Mouse (Mus musculus) CH12.LX (cell line): ENCODE results near the gene Myo1g. TPM values are rescaled to one million over a fixed set of nuclear protein-coding genes. Genes with fewer than 3 reads are reported as not detected.

Experiments
- DNase-seq: peaks from one replicate; pipeline ENCODE4 v3.0.0-alpha.2; 2013; ENCODE audit errors: extremely low read depth
- H3K27ac ChIP-seq: 2 replicates; pipeline ENCODE4 v1.5.1; 2012; ENCODE audit warnings: low read depth, mild to moderate bottlenecking, control low read depth, moderate library complexity; ENCODE audit not compliant: insufficient read depth
- H3K27me3 ChIP-seq: replicated peaks from 2 replicates; pipeline ENCODE3; 2012; ENCODE audit warnings: inconsistent platforms
- H3K36me3 ChIP-seq, 2 experiments: replicated peaks in 1 of 2; 2 replicates each; pipeline versions ENCODE3 to v1.6.1; 2012; ENCODE audit warnings: inconsistent platforms in 1 of 2, low read length in 1 of 2, mild to moderate bottlenecking in 1 of 2, mixed read lengths in 1 of 2, moderate library complexity in 1 of 2; ENCODE audit not compliant: control insufficient read depth in 1 of 2, insufficient read depth in 1 of 2
- H3K4me1 ChIP-seq, 2 experiments: 2 replicates each; pipeline ENCODE4 v1.6.1; 2012; ENCODE audit warnings: inconsistent platforms in 1 of 2, moderate library complexity in 1 of 2; ENCODE audit not compliant: insufficient read depth in 2 of 2, control insufficient read depth in 1 of 2
- H3K4me2 ChIP-seq: 2 replicates; pipeline ENCODE4 v1.6.1; 2012; ENCODE audit warnings: low read depth, mild to moderate bottlenecking, control low read depth; ENCODE audit not compliant: poor library complexity, insufficient read depth, severe bottlenecking
- H3K4me3 ChIP-seq, 3 experiments: fragments of 150-350 bp in 1 of 3; sonication (generic) in 1 of 3; replicated peaks in 1 of 3; 2 replicates each; pipeline versions ENCODE3 to v1.5.1; 2011 to 2012; ENCODE audit warnings: low read depth in 2 of 3, low read length in 2 of 3, mild to moderate bottlenecking in 2 of 3, moderate library complexity in 2 of 3, control low read depth in 1 of 3, improper control_type of control experiment in 1 of 3, inconsistent platforms in 1 of 3, mixed read lengths in 1 of 3; ENCODE audit not compliant: poor library complexity in 1 of 3
- H3K79me2 ChIP-seq: replicated peaks from 2 replicates; pipeline ENCODE4 v1.6.1; 2012; ENCODE audit warnings: mild to moderate bottlenecking, moderate library complexity; ENCODE audit not compliant: control insufficient read depth, poor library complexity, insufficient read depth, severe bottlenecking; ENCODE audit errors: extremely low read depth
- H3K9ac ChIP-seq: 2 replicates; pipeline ENCODE4 v1.6.1; 2012; ENCODE audit warnings: low read depth, mild to moderate bottlenecking, control low read depth, moderate library complexity; ENCODE audit not compliant: insufficient read depth
- H3K9me3 ChIP-seq: replicated peaks from 2 replicates; pipeline ENCODE3; 2012; ENCODE audit warnings: low read length, inconsistent platforms, mixed read lengths
- BHLHE40 ChIP-seq: IDR thresholded peaks from 2 replicates; pipeline ENCODE4 v1.6.1; 2011; ENCODE audit warnings: mild to moderate bottlenecking, low read depth, low read length, improper control_type of control experiment
- CHD1 ChIP-seq: IDR thresholded peaks from 2 replicates; pipeline ENCODE4 v1.6.1; 2012; ENCODE audit warnings: low read depth, low read length, improper control_type of control experiment, inconsistent platforms
- CHD2 ChIP-seq: IDR thresholded peaks from 2 replicates; pipeline ENCODE4 v1.6.1; 2011; ENCODE audit warnings: low read length, improper control_type of control experiment
- CTCF ChIP-seq, 2 experiments: IDR thresholded peaks in 1 of 2; conservative IDR thresholded peaks in 1 of 2; 2 replicates each; pipeline ENCODE4 v1.5.1; 2011 to 2012; ENCODE audit warnings: low read depth in 2 of 2, low read length in 2 of 2, improper control_type of control experiment in 1 of 2, inconsistent platforms in 1 of 2, mild to moderate bottlenecking in 1 of 2, moderate library complexity in 1 of 2
- ELF1 ChIP-seq: IDR thresholded peaks from 2 replicates; pipeline ENCODE4 v1.6.1; 2014; ENCODE audit warnings: low read depth, mild to moderate bottlenecking, inconsistent platforms, low read length, improper control_type of control experiment
- GABPA ChIP-seq: IDR thresholded peaks from 2 replicates; pipeline ENCODE4 v1.6.1; 2012; ENCODE audit warnings: low read depth, low read length, improper control_type of control experiment, inconsistent platforms; ENCODE audit not compliant: insufficient replicate concordance
- HCFC1 ChIP-seq: IDR thresholded peaks from 2 replicates; pipeline ENCODE4 v1.6.1; 2012; ENCODE audit warnings: low read depth, mild to moderate bottlenecking, inconsistent platforms, low read length, improper control_type of control experiment
- IRF4 ChIP-seq: IDR thresholded peaks from 2 replicates; pipeline ENCODE4 v1.6.1; 2014; ENCODE audit warnings: low read depth, mild to moderate bottlenecking, inconsistent platforms, low read length, improper control_type of control experiment
- JUN ChIP-seq: IDR thresholded peaks from 2 replicates; pipeline ENCODE4 v1.6.1; 2011; ENCODE audit warnings: low read depth, mild to moderate bottlenecking, low read length, improper control_type of control experiment, moderate library complexity; ENCODE audit not compliant: insufficient read depth
- JUND ChIP-seq: conservative IDR thresholded peaks from 2 replicates; pipeline ENCODE4 v1.6.1; 2011; ENCODE audit warnings: low read depth, low read length, improper control_type of control experiment
- KAT2A ChIP-seq: IDR thresholded peaks from 2 replicates; pipeline ENCODE4 v1.6.1; 2012; ENCODE audit warnings: low read length, improper control_type of control experiment, inconsistent platforms; ENCODE audit not compliant: insufficient replicate concordance
- MAX ChIP-seq: IDR thresholded peaks from 2 replicates; pipeline ENCODE4 v1.6.1; 2011; ENCODE audit warnings: low read length, improper control_type of control experiment
- MAZ ChIP-seq: IDR thresholded peaks from 2 replicates; pipeline ENCODE4 v1.6.1; 2012; ENCODE audit warnings: low read depth, mild to moderate bottlenecking, inconsistent platforms, low read length, improper control_type of control experiment, moderate library complexity
- MEF2A ChIP-seq: IDR thresholded peaks from 2 replicates; pipeline ENCODE4 v1.6.1; 2014; ENCODE audit warnings: low read depth, mild to moderate bottlenecking, inconsistent platforms, low read length, improper control_type of control experiment, borderline replicate concordance
- MXI1 ChIP-seq: IDR thresholded peaks from 2 replicates; pipeline ENCODE4 v1.6.1; 2011; ENCODE audit warnings: mild to moderate bottlenecking, low read depth, low read length, improper control_type of control experiment
- MYC ChIP-seq: IDR thresholded peaks from 2 replicates; pipeline ENCODE4 v1.6.1; 2011; ENCODE audit warnings: low read depth, mild to moderate bottlenecking, improper control_type of control experiment, low read length
- NELFE ChIP-seq: IDR thresholded peaks from 2 replicates; pipeline ENCODE4 v1.6.1; 2011; ENCODE audit warnings: low read depth, low read length, improper control_type of control experiment
- NRF1 ChIP-seq: IDR thresholded peaks from 2 replicates; pipeline ENCODE4 v1.6.1; 2014; ENCODE audit warnings: low read depth, mild to moderate bottlenecking, inconsistent platforms, low read length, improper control_type of control experiment, moderate library complexity
- POLR2A ChIP-seq: IDR thresholded peaks from 2 replicates; pipeline ENCODE4 v1.6.1; 2011; ENCODE audit warnings: low read depth, mild to moderate bottlenecking, improper control_type of control experiment, low read length
- POLR2AphosphoS2 ChIP-seq: IDR thresholded peaks from 2 replicates; pipeline ENCODE4 v1.6.1; 2011; ENCODE audit warnings: low read depth, low read length, improper control_type of control experiment
- RAD21 ChIP-seq: IDR thresholded peaks from 2 replicates; pipeline ENCODE4 v1.6.1; 2011; ENCODE audit warnings: low read depth, mild to moderate bottlenecking, low read length, improper control_type of control experiment, moderate library complexity
- RCOR1 ChIP-seq: conservative IDR thresholded peaks from 2 replicates; pipeline ENCODE4 v1.6.1; 2012; ENCODE audit warnings: low read depth, mild to moderate bottlenecking, inconsistent platforms, low read length, improper control_type of control experiment
- SIN3A ChIP-seq: IDR thresholded peaks from 2 replicates; pipeline ENCODE4 v1.6.1; 2012; ENCODE audit warnings: low read length, improper control_type of control experiment, inconsistent platforms
- SMC3 ChIP-seq: IDR thresholded peaks from 2 replicates; pipeline ENCODE4 v1.6.1; 2011; ENCODE audit warnings: low read depth, low read length, improper control_type of control experiment
- TBP ChIP-seq: conservative IDR thresholded peaks from 2 replicates; pipeline ENCODE4 v1.6.1; 2011; ENCODE audit warnings: low read depth, low read length, improper control_type of control experiment
- TCF12 ChIP-seq: IDR thresholded peaks from 2 replicates; pipeline ENCODE4 v1.6.1; 2014; ENCODE audit warnings: low read depth, mild to moderate bottlenecking, inconsistent platforms, low read length, improper control_type of control experiment
- UBTF ChIP-seq: IDR thresholded peaks from 2 replicates; pipeline ENCODE4 v1.6.1; 2012; ENCODE audit warnings: low read depth, mild to moderate bottlenecking, inconsistent platforms, low read length, improper control_type of control experiment, moderate library complexity
- USF1 ChIP-seq: IDR thresholded peaks from 2 replicates; pipeline ENCODE4 v1.6.1; 2014; ENCODE audit warnings: low read depth, mild to moderate bottlenecking, inconsistent platforms, low read length, improper control_type of control experiment
- USF2 ChIP-seq: conservative IDR thresholded peaks from 2 replicates; pipeline ENCODE4 v1.6.1; 2011; ENCODE audit warnings: low read depth, low read length, improper control_type of control experiment
- ZMIZ1 ChIP-seq: IDR thresholded peaks from 2 replicates; pipeline ENCODE4 v1.6.1; 2012; ENCODE audit warnings: low read depth, mild to moderate bottlenecking, inconsistent platforms, low read length, improper control_type of control experiment
- ZNF384 ChIP-seq: IDR thresholded peaks from 2 replicates; pipeline ENCODE4 v1.6.1; 2012; ENCODE audit warnings: low read depth, low read length, improper control_type of control experiment, inconsistent platforms
- dilution Hi-C: fragments of 300-500 bp; cut with MboI; formaldehyde crosslinking; loops from 2 replicates; pipeline ENCODE4 v1.14.3; 2020; ENCODE audit warnings: low sequenced_read_pairs; ENCODE audit not compliant: extremely low pct_unique_long_range_greater_than_20kb, extremely low pct_ligation_motif_present
- in situ Hi-C: fragments of 300-500 bp; cut with MboI; formaldehyde crosslinking; loops from 3 replicates; pipeline ENCODE4 v1.14.3; 2019; ENCODE audit warnings: low sequenced_read_pairs, low pct_ligation_motif_present, low pct_unique_long_range_greater_than_20kb, mixed read lengths
- polyA plus RNA-seq: library from polyadenylated mRNA; unstranded; fragments of >175 nt; gene quantifications from 2 replicates; pipeline ENCODE4 v1.2.1, GENCODE M21; 2012; ENCODE audit warnings: low read depth; ENCODE audit not compliant: insufficient read length
- total RNA-seq, 2 experiments: library from RNA; depleted of rRNA; stranded (reverse); fragments of 300-350 nt in 1 of 2; fragments of >200 nt in 1 of 2; gene quantifications; 2 replicates each; pipeline ENCODE4 v1.2.3; 2012 to 2014

The Myo1g gene
- total and polyA plus RNA-seq, 3 experiments = 268 to 335 (median 284) TPM

DNA sequence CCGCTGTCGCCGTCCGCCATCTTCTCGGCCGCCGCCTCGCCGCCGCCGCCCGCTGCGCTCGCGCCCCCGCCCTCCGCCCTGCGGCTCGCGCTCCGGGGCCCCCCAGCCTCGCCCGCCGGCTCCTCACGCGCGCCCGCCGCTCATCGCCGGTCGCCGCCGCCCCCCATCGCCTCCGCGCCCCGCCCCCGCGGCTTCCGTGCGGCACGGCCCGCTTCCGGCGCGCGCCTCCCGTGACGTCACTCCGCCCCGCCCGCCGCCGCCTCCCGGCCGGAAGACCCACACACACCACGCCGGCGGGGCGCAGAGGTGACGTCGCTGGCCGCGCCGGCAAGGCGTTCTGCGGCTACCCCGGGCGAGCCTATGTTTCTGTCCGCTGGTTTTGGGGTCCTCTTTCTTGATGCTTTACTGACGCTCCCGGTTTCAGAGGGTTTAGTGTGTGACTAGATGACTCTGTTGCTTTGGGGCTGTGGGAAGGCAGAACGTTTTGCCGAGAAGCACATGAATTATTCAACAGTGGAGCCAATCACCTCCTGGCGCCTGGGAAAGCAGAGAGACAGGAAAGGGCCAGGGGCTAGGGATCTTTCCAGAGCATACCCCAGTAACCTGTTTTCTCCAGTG, 44.8 kb downstream of the Myo1g start, which contains the start of gene Purb:
Gene Purb, minus strand, starts transcription at position 51 of the 618 bp plus-strand sequence.
- H3K27ac ChIP-seq = peak within 1 kb of the TSS; percentile 81
- no peak for TF ChIP-seq CTCF (conservative IDR thresholded peaks at IDR 0.05 in 1 of 2, IDR thresholded peaks at IDR 0.05 in 1 of 2; ENCODE audit: low read depth in 2 of 2, low read length in 2 of 2)
- TF ChIP-seq RCOR1 = 0 out of 2 replicates have a peak, but pooled peaks have one; percentile 24
- peak; percentile 82 for TF ChIP-seq TCF12
- TF ChIP-seq IRF4 = peak; percentile 72
- TF ChIP-seq KAT2A = peak; percentile 81; the same call in 1 of the 2 replicates
- no peak for TF ChIP-seq SMC3
- no peak for TF ChIP-seq UBTF
- TF ChIP-seq USF2 = no peak
- TF ChIP-seq CHD2 = no peak
- TF ChIP-seq MEF2A = peak; percentile 64; the same call in 1 of the 2 replicates
- no peak for TF ChIP-seq JUN
- TF ChIP-seq MYC = 0 out of 2 replicates have a peak, but pooled peaks have one; percentile 35
- peak; percentile 92 for TF ChIP-seq ELF1
- TF ChIP-seq NELFE = peak; percentile 96
- TF ChIP-seq MXI1 = peak; percentile 95
- peak; percentile 94 for TF ChIP-seq ZMIZ1
- peak; percentile 96 for TF ChIP-seq POLR2AphosphoS2
- TF ChIP-seq POLR2A = peak; percentile 96
- TF ChIP-seq GABPA = peak; percentile 35; the same call in 1 of the 2 replicates
- TF ChIP-seq MAZ = peak; percentile 77; the same call in 1 of the 2 replicates
- TF ChIP-seq SIN3A = peak; percentile 88
- TF ChIP-seq ZNF384 = no peak
- peak; percentile 18; the same call in 1 of the 2 replicates for TF ChIP-seq BHLHE40
- TF ChIP-seq NRF1 = peak; percentile 45; the same call in 1 of the 2 replicates
- TF ChIP-seq MAX = peak; percentile 53
- TF ChIP-seq HCFC1 = peak; percentile 84
- no peak for TF ChIP-seq USF1
- no peak for TF ChIP-seq TBP
- no peak for TF ChIP-seq JUND
- 0 out of 2 replicates have a peak, but pooled peaks have one; percentile 70 for TF ChIP-seq CHD1
- no peak for TF ChIP-seq RAD21
- peak within 1 kb of the TSS; percentile 97 for H3K9ac ChIP-seq
- H3K4me1 ChIP-seq = peaks cover under 1 to 19% of the 10 kb centered on the region in 2 experiments; a peak in 3 of 4 replicates
- H3K4me3 ChIP-seq = peak within 1 kb of the TSS; percentile 68 to 97 (median 76)
- no peaks in the 10 kb centered on the region for H3K9me3 ChIP-seq
- dilution Hi-C loops = no loop called here
- peaks cover 4 to 28% of the 10 kb centered on the region in 2 experiments for H3K36me3 ChIP-seq
- H3K27me3 ChIP-seq = no peaks in the 10 kb centered on the region
- H3K79me2 ChIP-seq = peaks cover 44% of the 10 kb centered on the region
- in situ Hi-C loops = no loop called here
- DNase-seq = peak; percentile 88
- H3K4me2 ChIP-seq = peak within 1 kb of the TSS; percentile 100
